ENCODE assay signal across 9 mouse cellular contexts in genomic region chr13:40899994-40900970, GRCm38 (mm10). TPM values are rescaled to one million over a fixed set of nuclear protein-coding genes. Genes with fewer than 3 reads are reported as not detected.
A peak's percentile ranks its signal among the peaks of the same experiment; 100 is the strongest.
DNase-seq lines count a peak whose midpoint lies in the region; ATAC-seq lines count a peak whose summit lies in the region.
"Had no signal": no experiment of that assay in that cellular context is flagged by ENCODE, and none has a peak within 500 bp of the region (broad histone marks: within the 10 kb centered on the region; RNA-seq: fewer than 3 reads in every experiment).

No protein-coding gene starts in this region.

- H3K27me3 ChIP-seq in neural tube, embryonic 15.5 days (replicated peaks), result no peaks in the 10 kb centered on the region
- H3K27me3 ChIP-seq in stomach, embryonic 16.5 days (ENCODE audit: control insufficient read depth, insufficient read depth, low read length), result no peaks in the 10 kb centered on the region

- H3K4me3 ChIP-seq in neural tube, embryonic 15.5 days (replicated peaks), result no peak overlapping the region
- no peak overlapping the region for H3K4me3 ChIP-seq in stomach, embryonic 16.5 days (replicated peaks; ENCODE audit: low read length)

- H3K4me1 ChIP-seq in neural tube, embryonic 15.5 days, result no peaks in the 10 kb centered on the region
- H3K4me1 ChIP-seq in stomach, embryonic 16.5 days (ENCODE audit: control insufficient read depth, insufficient read depth, low read length), result peaks cover 19% of the 10 kb centered on the region

- no peaks in the 10 kb centered on the region for H3K36me3 ChIP-seq in neural tube, embryonic 15.5 days
- no peaks in the 10 kb centered on the region for H3K36me3 ChIP-seq in stomach, embryonic 16.5 days (ENCODE audit: control insufficient read depth, insufficient read depth, low read length)

- 85% methylated on average over 15 of the region's 15 CpGs for WGBS in neural tube, embryonic 15.5 days
- WGBS in stomach, embryonic 16.5 days, result 72% methylated on average over 15 of the region's 15 CpGs

- H3K4me2 ChIP-seq in neural tube, embryonic 15.5 days, result no peak overlapping the region
- no peak overlapping the region for H3K4me2 ChIP-seq in stomach, embryonic 16.5 days (ENCODE audit: low read depth, low read length)

- no peak for DNase-seq in frontal cortex, postnatal 25 days (ENCODE audit: low spot score in 2 of 2)
- peak; percentile 40 for DNase-seq in neural tube, embryonic 10.5 days (ENCODE audit: extremely low spot score, low spot score)
- DNase-seq in forelimb bud, embryonic 11.5 days (ENCODE audit: low read depth, low spot score), result peak; percentile 29
- DNase-seq in urinary bladder, postnatal 4 days (ENCODE audit: low spot score in 2 of 2), result no peak
- no peak for DNase-seq in gastrocnemius, postnatal 14 days
- DNase-seq: lung, adult 2 months had no signal

- intact Hi-C loops in gastrocnemius, postnatal 14 days (cut with DNase I; ENCODE audit: low total_unique reads), result no loop called here

- peak; percentile 25; the same call in 1 of the 2 replicates for ATAC-seq in frontal cortex, adult (ENCODE audit: low TSS enrichment)
- ATAC-seq in neural tube, embryonic 15.5 days (ENCODE audit: low FRiP score), result no peak
- ATAC-seq in stomach, embryonic 16.5 days (ENCODE audit: insufficient read depth, low FRiP score), result no peak

- no peak overlapping the region for H3K27ac ChIP-seq in neural tube, embryonic 15.5 days (replicated peaks)
- H3K27ac ChIP-seq in stomach, embryonic 16.5 days (ENCODE audit: low read length), result peak overlapping the region; percentile 54

- no peaks in the 10 kb centered on the region for H3K9me3 ChIP-seq in neural tube, embryonic 15.5 days (replicated peaks)
- no peaks in the 10 kb centered on the region for H3K9me3 ChIP-seq in stomach, embryonic 16.5 days (replicated peaks; ENCODE audit: control insufficient read depth, low read length)

- no peak overlapping the region for H3K9ac ChIP-seq in neural tube, embryonic 15.5 days (replicated peaks)
- no peak overlapping the region for H3K9ac ChIP-seq in stomach, embryonic 16.5 days (ENCODE audit: low read length)

RNA-seq across cellular contexts. Expression of gene Gcnt2, which starts 40.7 kb away (rescaled TPM):
- polyA plus RNA-seq in neural tube, embryonic 15.5 days (2015; fragmentation: Nextera tagmentation; extraction: Ambion mirVana), result 5.6 and 6.2 TPM in 2 replicates
- 9.4 and 11.3 TPM in 2 replicates for polyA plus RNA-seq in stomach, embryonic 16.5 days (2015; fragmentation: Nextera tagmentation; extraction: Ambion mirVana)
- 1 to 10 TPM; 3.9 to 5.8 TPM for total RNA-seq in gastrocnemius, postnatal 14 days (2021)

Comparison
In these comparisons a context has a peak if more than half of its experiments do, and no peak if none do; other contexts are left out.
1. DNase-seq: peak in neural tube, embryonic 10.5 days (single experiment) and forelimb bud, embryonic 11.5 days (single experiment); none in frontal cortex, postnatal 25 days (0 of 2), urinary bladder, postnatal 4 days (0 of 2) and gastrocnemius, postnatal 14 days (single experiment).